Comparison of ENCODE assay signal across 8 mouse cellular contexts in the genomic region with DNA sequence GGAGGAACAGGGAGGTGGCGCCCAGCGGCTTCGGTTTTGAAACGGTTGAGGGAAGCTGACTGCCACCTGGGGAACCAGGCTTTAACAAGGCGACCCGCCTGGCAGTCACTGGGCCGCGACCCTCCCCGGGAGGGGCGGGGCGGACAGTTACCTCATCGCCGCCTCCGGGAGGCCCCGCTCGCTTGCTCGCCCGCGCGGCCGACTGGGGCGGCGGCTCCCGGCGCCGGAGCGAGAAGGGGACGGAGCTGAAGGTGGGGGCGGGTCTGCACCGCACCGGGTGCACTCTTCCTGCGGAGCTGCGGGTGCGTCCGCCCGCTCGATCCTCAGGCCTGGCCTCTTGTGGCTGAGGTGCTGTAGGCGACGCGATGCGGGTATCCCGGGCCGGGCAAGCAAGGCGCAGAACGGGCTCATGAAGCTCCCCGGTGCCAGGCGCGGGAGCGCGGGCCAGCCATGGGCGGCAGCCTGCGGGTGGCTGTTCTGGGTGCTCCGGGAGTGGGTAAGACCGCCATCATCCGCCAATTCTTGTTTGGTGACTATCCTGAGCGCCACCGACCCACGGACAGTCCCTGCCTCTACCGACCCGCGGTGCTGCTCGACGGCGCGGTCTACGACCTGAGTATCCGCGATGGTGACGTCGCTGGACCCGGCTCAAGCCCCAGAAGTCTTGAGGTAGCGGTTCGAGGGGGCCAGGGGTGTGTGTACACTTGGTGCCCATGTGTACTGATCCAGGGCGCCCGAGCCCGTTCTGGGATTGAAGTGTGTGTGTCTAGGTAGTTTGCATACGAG. TPM values are rescaled to one million over a fixed set of nuclear protein-coding genes. Genes with fewer than 3 reads are reported as not detected.
DNase-seq lines count a peak whose midpoint lies in the region; ATAC-seq lines count a peak whose summit lies in the region.

A gene (plus strand): TSS at position 273 of the 786 bp plus-strand sequence.

- H3K27ac ChIP-seq in heart, embryonic 11.5 days (ENCODE audit: low read depth, low read length) = no peak within 1 kb of the TSS
- H3K27ac ChIP-seq in kidney, embryonic 15.5 days = no peak within 1 kb of the TSS
- H3K27ac ChIP-seq in liver, embryonic 12.5 days = no peak within 1 kb of the TSS
- H3K27ac ChIP-seq in neural tube, embryonic 13.5 days (replicated peaks) = no peak within 1 kb of the TSS

- peak within 1 kb of the TSS; percentile 58 for H3K9ac ChIP-seq in heart, embryonic 11.5 days (ENCODE audit: low read depth, low read length)
- peak within 1 kb of the TSS; percentile 58 for H3K9ac ChIP-seq in kidney, embryonic 15.5 days
- H3K9ac ChIP-seq in liver, embryonic 12.5 days = 0 out of 2 replicates have a peak within 1 kb of the TSS, but pooled peaks have one; percentile 25
- peak within 1 kb of the TSS; percentile 69 for H3K9ac ChIP-seq in neural tube, embryonic 13.5 days

- ATAC-seq in heart, embryonic 11.5 days (replicated peaks; ENCODE audit: insufficient number of reproducible peaks, low FRiP score, low TSS enrichment) = no peak
- ATAC-seq in kidney, embryonic 15.5 days (replicated peaks; ENCODE audit: low FRiP score) = peak; percentile 0; the same call in 1 of the 2 replicates
- no peak for ATAC-seq in liver, embryonic 12.5 days
- ATAC-seq in neural tube, embryonic 13.5 days (ENCODE audit: low read depth) = no peak

- peak within 1 kb of the TSS; percentile 95 for H3K4me2 ChIP-seq in heart, embryonic 11.5 days
- H3K4me2 ChIP-seq in kidney, embryonic 15.5 days = peak within 1 kb of the TSS; percentile 98
- peak within 1 kb of the TSS; percentile 70 for H3K4me2 ChIP-seq in liver, embryonic 12.5 days
- peak within 1 kb of the TSS; percentile 84 for H3K4me2 ChIP-seq in neural tube, embryonic 13.5 days

- WGBS in heart, embryonic 11.5 days (ENCODE audit: insufficient replicate concordance) = 2% methylated on average over 68 of the region's 77 CpGs
- 2% methylated on average over 75 of the region's 77 CpGs for WGBS in kidney, embryonic 15.5 days
- 2% methylated on average over 77 of the region's 77 CpGs for WGBS in liver, embryonic 12.5 days (ENCODE audit: insufficient replicate concordance)
- 2% methylated on average over 77 of the region's 77 CpGs for WGBS in neural tube, embryonic 13.5 days

- no peaks in the 10 kb centered on the region for H3K9me3 ChIP-seq in heart, embryonic 11.5 days (replicated peaks; ENCODE audit: control insufficient read depth, low read length)
- H3K9me3 ChIP-seq in kidney, embryonic 15.5 days (replicated peaks) = no peaks in the 10 kb centered on the region
- H3K9me3 ChIP-seq in liver, embryonic 12.5 days (replicated peaks) = no peaks in the 10 kb centered on the region
- H3K9me3 ChIP-seq in neural tube, embryonic 13.5 days = no peaks in the 10 kb centered on the region

- H3K4me3 ChIP-seq in heart, embryonic 11.5 days (ENCODE audit: low read depth, low read length) = peak within 1 kb of the TSS; percentile 55
- H3K4me3 ChIP-seq in kidney, embryonic 15.5 days (replicated peaks) = peak within 1 kb of the TSS; percentile 56
- H3K4me3 ChIP-seq in liver, embryonic 12.5 days = peak within 1 kb of the TSS; percentile 47
- H3K4me3 ChIP-seq in neural tube, embryonic 13.5 days = peak within 1 kb of the TSS; percentile 43

- H3K27me3 ChIP-seq in heart, embryonic 11.5 days (ENCODE audit: control insufficient read depth, insufficient read depth, low read length) = peaks cover 76% of the 10 kb centered on the region
- peaks cover 77% of the 10 kb centered on the region for H3K27me3 ChIP-seq in kidney, embryonic 15.5 days
- peaks cover 83% of the 10 kb centered on the region for H3K27me3 ChIP-seq in liver, embryonic 12.5 days (replicated peaks)
- H3K27me3 ChIP-seq in neural tube, embryonic 13.5 days = peaks cover 82% of the 10 kb centered on the region

- H3K4me1 ChIP-seq in heart, embryonic 11.5 days (ENCODE audit: control insufficient read depth, insufficient read depth, low read length) = peaks cover 36% of the 10 kb centered on the region
- H3K4me1 ChIP-seq in kidney, embryonic 15.5 days = peaks cover 69% of the 10 kb centered on the region
- peaks cover 31% of the 10 kb centered on the region for H3K4me1 ChIP-seq in liver, embryonic 12.5 days
- peaks cover 60% of the 10 kb centered on the region for H3K4me1 ChIP-seq in neural tube, embryonic 13.5 days (replicated peaks)

- H3K36me3 ChIP-seq in heart, embryonic 11.5 days (ENCODE audit: control insufficient read depth, insufficient read depth, low read length) = no peaks in the 10 kb centered on the region
- H3K36me3 ChIP-seq in kidney, embryonic 15.5 days = 0 out of 2 replicates have a peak, but pooled peaks cover 3% of the 10 kb centered on the region
- peaks cover 10% of the 10 kb centered on the region; the same call in 1 of the 2 replicates for H3K36me3 ChIP-seq in liver, embryonic 12.5 days
- peaks cover 6% of the 10 kb centered on the region; the same call in 1 of the 2 replicates for H3K36me3 ChIP-seq in neural tube, embryonic 13.5 days

- peak; percentile 57 for DNase-seq in adrenal gland, adult 2 months
- DNase-seq in adrenal gland, adult 8-10 months = no peak
- peak; percentile 45 to 58 for DNase-seq in adrenal gland, postnatal 36 days
- peak; percentile 69 for DNase-seq in thymus, postnatal 14 days

RNA-seq across cellular contexts. Expression of the gene that starts here (rescaled TPM):
- under 1 TPM; 0.35 to 0.52 TPM for total RNA-seq in adrenal gland, adult 2 months (2021)
- polyA plus RNA-seq in adrenal gland, adult 2 months (2012; rRNA removed) = 2.2 and 2.6 TPM in 2 replicates
- total RNA-seq in adrenal gland, adult 8-10 months (2022) = under 1 TPM; 0.42 to 0.95 (median 0.59) TPM
- under 1 TPM in 1 of 2 experiments, not detected in 1; 0.56 TPM for total RNA-seq in adrenal gland, postnatal 36 days (2021)
- 0.92 and 1.1 TPM in 2 replicates for polyA plus RNA-seq in heart, embryonic 11.5 days (2014; fragmentation: Nextera tagmentation; extraction: Ambion mirVana)
- 2.8 and 4.2 TPM in 2 replicates for polyA plus RNA-seq in kidney, embryonic 15.5 days (2015; fragmentation: Nextera tagmentation; extraction: Ambion mirVana)
- polyA plus RNA-seq in liver, embryonic 12.5 days (2016; fragmentation: Nextera tagmentation; extraction: Ambion mirVana) = 0.77 and 1.1 TPM in 2 replicates
- polyA plus RNA-seq in neural tube, embryonic 13.5 days (2015; fragmentation: Nextera tagmentation; extraction: Ambion mirVana) = 0.64 and 0.99 TPM in 2 replicates

Comparison
In these comparisons a context has a peak if more than half of its experiments do, and no peak if none do; other contexts are left out.
1. Peak in DNase-seq in adrenal gland, postnatal 36 days; RNA of the gene not detected or under 1 TPM.